Mouse (Mus musculus): Measurements from ENCODE around the gene Olfr1206. TPM values are rescaled to one million over a fixed set of nuclear protein-coding genes. Genes with fewer than 3 reads are reported as not detected.

Olfr1206 gene
- total RNA-seq (2022) = not detected

DNA sequence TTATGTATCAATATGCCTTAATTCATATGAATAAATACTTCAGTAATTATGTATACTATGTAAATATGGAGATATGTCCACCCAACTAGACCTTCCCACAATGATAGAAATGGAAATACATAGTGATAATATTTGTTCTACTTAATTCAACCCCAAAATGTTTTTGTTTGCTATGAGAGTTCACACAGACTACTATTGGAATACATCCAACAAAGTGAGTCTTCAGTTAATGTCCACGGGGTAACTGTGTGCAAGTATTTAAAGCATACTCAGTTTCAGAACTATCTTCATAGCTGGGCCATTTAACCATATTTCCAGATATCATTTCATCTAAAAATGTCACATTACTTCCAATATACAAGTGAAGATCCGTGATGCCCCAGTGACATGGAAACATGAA is at the start of gene Olfr1206:
Olfr1206 (plus strand) TSS at position 301 of the 400 bp plus-strand sequence.
- DNase-seq (ENCODE audit: low spot score in 2 of 2) = no peak

DNA sequence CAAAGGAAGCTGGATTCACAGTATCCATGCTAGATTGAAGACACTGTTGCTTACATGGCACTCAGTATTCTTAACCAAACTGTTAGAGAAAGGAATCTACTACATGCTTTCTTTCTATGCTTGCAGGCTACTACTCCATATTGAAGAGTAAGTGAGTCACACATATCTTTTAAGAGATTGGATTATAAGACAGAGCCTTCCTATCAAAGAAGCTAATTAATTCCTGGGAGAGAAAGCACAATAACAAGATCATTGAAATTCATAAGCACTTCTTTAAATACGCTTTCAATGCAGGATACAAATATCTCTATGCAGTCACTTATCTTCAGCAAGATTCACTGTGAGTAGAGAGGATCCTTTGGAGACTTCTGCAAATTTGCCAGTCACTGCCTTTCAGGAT is 48.8 kb upstream of the Olfr1206 start, which contains the start of gene Olfr1202:
Olfr1202 (plus strand) TSS at position 301 of the 400 bp plus-strand sequence.
- no peak for DNase-seq (ENCODE audit: low spot score in 2 of 2)

DNA sequence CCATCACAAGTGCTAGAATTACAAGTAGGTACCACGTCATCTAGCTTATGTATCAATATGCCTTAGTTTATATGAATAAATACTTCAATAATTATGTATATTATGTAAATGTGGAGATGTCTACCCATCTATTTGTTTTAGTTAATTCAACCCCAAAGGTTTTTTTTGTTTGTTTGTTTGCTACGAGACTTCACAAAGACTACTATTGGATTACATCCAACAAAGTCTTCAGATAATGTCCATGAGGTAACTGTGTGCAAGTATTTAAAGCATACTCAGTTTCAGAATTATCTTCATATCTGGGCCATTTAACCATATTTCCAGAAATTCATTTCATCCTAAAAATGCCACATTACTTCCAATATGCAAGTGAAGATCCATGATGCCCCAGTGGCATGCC is 33.6 kb upstream of the Olfr1206 start, which contains the start of gene Olfr1205:
Olfr1205 (plus strand) TSS at position 301 of the 400 bp plus-strand sequence.
- DNase-seq (ENCODE audit: low spot score in 2 of 2) = no peak

DNA sequence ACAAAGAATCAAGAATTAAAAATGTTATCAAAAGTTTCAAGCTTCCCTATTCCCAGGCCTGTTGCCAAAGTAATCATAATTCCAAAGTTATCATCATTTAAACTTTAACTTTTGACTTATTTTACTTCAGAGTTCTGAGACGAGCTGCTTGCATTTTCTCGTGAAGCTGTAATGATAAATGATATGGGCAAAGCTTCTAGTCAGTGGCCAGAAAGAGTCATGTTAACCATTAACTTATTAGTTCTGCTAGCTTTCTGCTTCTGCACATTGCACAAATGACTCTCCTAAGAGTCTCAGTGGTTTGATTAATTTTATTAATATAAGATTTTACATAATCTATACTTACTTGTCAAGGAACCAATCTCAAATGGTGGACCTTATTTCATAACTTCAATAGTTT is 24.6 kb upstream of the Olfr1206 start:
- DNase-seq (ENCODE audit: low spot score in 2 of 2) = no peak

DNA sequence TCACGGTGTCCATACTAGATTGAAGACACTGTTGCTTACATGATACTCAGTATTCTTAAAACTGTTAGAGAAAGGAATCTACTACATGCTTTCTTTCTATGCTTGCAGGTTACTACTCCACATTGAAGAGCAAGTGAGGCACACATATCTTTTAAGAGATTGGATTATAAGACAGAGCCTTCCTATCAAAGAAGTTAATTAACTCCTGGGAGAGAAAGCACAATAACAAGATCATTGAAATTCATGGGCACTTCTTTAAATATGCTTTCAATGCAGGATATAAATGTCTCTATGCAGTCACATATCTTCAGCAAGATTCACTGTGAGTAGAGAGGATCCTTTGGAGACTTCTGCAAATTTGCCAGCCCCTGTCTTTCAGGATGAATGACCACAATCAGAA is 14.0 kb upstream of the Olfr1206 start, which contains the start of gene Olfr1204:
Olfr1204 (plus strand) TSS at position 301 of the 400 bp plus-strand sequence.
- DNase-seq (ENCODE audit: low spot score in 2 of 2) = no peak

DNA sequence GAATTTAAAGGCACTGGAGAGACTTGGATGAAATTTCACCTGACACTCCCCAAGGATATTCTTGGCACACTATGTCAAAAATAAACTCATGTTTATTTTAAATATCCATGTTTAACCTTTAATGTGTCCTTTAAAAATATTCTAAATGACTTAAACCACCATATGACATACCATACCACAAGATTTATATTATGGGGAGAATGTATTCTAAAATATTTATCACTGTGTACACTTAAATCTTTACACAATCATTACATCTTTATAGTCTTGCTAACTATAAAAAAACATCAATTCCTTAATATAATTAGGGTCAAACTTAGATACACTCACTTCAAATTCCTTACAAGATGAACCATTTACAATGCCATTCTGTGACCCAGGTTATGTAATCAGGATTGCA is 39.2 kb downstream of the Olfr1206 start, which contains the start of gene Olfr1208:
Olfr1208 (minus strand) TSS at position 101 of the 400 bp plus-strand sequence.
- DNase-seq (ENCODE audit: low spot score in 2 of 2) = no peak

DNA sequence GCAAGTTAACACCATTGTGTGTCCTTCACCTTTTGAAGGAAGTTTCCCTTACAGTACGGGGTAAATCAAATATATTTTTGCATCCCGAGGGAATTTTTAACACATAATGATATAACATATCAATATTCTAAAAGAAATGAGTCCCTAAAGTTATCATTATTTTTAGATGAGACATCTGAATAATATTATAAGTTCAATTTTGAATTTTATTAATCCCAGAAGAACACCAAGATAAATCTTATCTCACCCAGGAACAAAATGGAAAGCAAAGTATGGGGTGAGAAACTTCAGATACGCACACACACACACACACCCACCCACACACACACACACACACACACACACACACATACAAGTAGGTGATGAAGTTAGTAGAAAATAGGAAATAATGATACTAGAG is 52.0 kb downstream of the Olfr1206 start, which contains the start of gene Olfr1209:
Olfr1209 (minus strand) TSS at position 101 of the 400 bp plus-strand sequence.
- DNase-seq (ENCODE audit: low spot score in 2 of 2) = no peak

Other genes starting within 250 kb of the Olfr1206 start
- gene Olfr1191-ps1, start 222.7 kb upstream of the Olfr1206 start, total RNA-seq (2022) = under 1 TPM in 1 of 4 experiments, not detected in 3; 0.06 TPM
- gene Olfr1192-ps1, start 214.7 kb upstream of the Olfr1206 start, total RNA-seq (2022) = not detected
- gene Olfr1193, start 187.6 kb upstream of the Olfr1206 start, total RNA-seq (2022) = not detected
- not detected for gene Olfr1195, start 174.0 kb upstream of the Olfr1206 start, total RNA-seq (2022)
- not detected for gene Olfr1196, start 158.6 kb upstream of the Olfr1206 start, total RNA-seq (2022)
- gene Olfr1197, start 130.9 kb upstream of the Olfr1206 start, total RNA-seq (2022) = not detected
- not detected for gene Olfr1198, start 111.9 kb upstream of the Olfr1206 start, total RNA-seq (2022)
- gene Olfr1199, start 102.8 kb upstream of the Olfr1206 start, total RNA-seq (2022) = not detected
- gene Olfr1200, start 92.7 kb upstream of the Olfr1206 start, total RNA-seq (2022) = not detected
- gene Olfr1201, start 70.2 kb upstream of the Olfr1206 start, total RNA-seq (2022) = not detected
- gene Olfr1202, start 48.7 kb upstream of the Olfr1206 start, total RNA-seq (2022) = not detected
- gene Olfr1205, start 33.5 kb upstream of the Olfr1206 start, total RNA-seq (2022) = not detected
- not detected for gene Olfr1204, start 13.9 kb upstream of the Olfr1206 start, total RNA-seq (2022)
- gene Olfr1208, start 39.1 kb downstream of the Olfr1206 start, total RNA-seq (2022) = not detected
- gene Olfr1209, start 51.9 kb downstream of the Olfr1206 start, total RNA-seq (2022) = not detected
- not detected for gene Olfr1211, start 74.9 kb downstream of the Olfr1206 start, total RNA-seq (2022)
- not detected for gene Olfr1212, start 90.7 kb downstream of the Olfr1206 start, total RNA-seq (2022)
- not detected for gene Gm13762, start 117.0 kb downstream of the Olfr1206 start, total RNA-seq (2022)
- gene Olfr1214, start 129.4 kb downstream of the Olfr1206 start, total RNA-seq (2022) = not detected
- gene Olfr1215, start 143.7 kb downstream of the Olfr1206 start, total RNA-seq (2022) = not detected
- not detected for gene Olfr1216, start 155.1 kb downstream of the Olfr1206 start, total RNA-seq (2022)
- not detected for gene Olfr1217, start 168.8 kb downstream of the Olfr1206 start, total RNA-seq (2022)
- not detected for gene Olfr1218, start 198.0 kb downstream of the Olfr1206 start, total RNA-seq (2022)
- not detected for gene Olfr1219, start 220.3 kb downstream of the Olfr1206 start, total RNA-seq (2022)
- gene Olfr1220, start 243.6 kb downstream of the Olfr1206 start, total RNA-seq (2022) = not detected

Data from layer of hippocampus, adult 8-10 months (tissue).